Mouse (Mus musculus) left cerebral cortex, adult 11 months (tissue): ENCODE measurements around the gene Gse1.

ENCODE experiments used
- DNase-seq: peaks from one replicate; pipeline ENCODE4 v3.0.0; 2022; ENCODE audit warnings: low spot score

The Gse1 gene

GRCm38 (mm10) chr8:120276051-120276890, 48.0 kb downstream of the Gse1 start:
- no peak for DNase-seq

GRCm38 (mm10) chr8:120276891-120277426, 48.7 kb downstream of the Gse1 start:
- DNase-seq: no peak

GRCm38 (mm10) chr8:120278009-120278408, 49.8 kb downstream of the Gse1 start:
- DNase-seq: no peak

- no peak for DNase-seq
Observed at GRCm38 (mm10) chr8:120279418-120279817, 51.2 kb downstream of the Gse1 start.

GRCm38 (mm10) chr8:120281487-120281886, 53.2 kb downstream of the Gse1 start:
- DNase-seq: peak; percentile 73

GRCm38 (mm10) chr8:120282465-120282864, 54.2 kb downstream of the Gse1 start:
- DNase-seq: no peak

GRCm38 (mm10) chr8:120284265-120284664, 56.0 kb downstream of the Gse1 start:
- DNase-seq: no peak

GRCm38 (mm10) chr8:120285033-120285432, 56.8 kb downstream of the Gse1 start:
- DNase-seq: no peak

- DNase-seq: no peak
Observed at GRCm38 (mm10) chr8:120285878-120286277, 57.6 kb downstream of the Gse1 start.

- peak; percentile 62 for DNase-seq
Observed at GRCm38 (mm10) chr8:120288122-120288908, 60.1 kb downstream of the Gse1 start.

- DNase-seq: no peak
Observed at GRCm38 (mm10) chr8:120289191-120289590, 60.9 kb downstream of the Gse1 start.

GRCm38 (mm10) chr8:120289698-120290181, 61.5 kb downstream of the Gse1 start:
- DNase-seq: no peak

- no peak for DNase-seq
Observed at GRCm38 (mm10) chr8:120290614-120291013, 62.4 kb downstream of the Gse1 start.

- DNase-seq: no peak
Observed at GRCm38 (mm10) chr8:120291650-120292049, 63.4 kb downstream of the Gse1 start.

GRCm38 (mm10) chr8:120292316-120293107, 64.3 kb downstream of the Gse1 start:
- peak; percentile 72 for DNase-seq

- DNase-seq: no peak
Observed at GRCm38 (mm10) chr8:120293421-120294357, 65.4 kb downstream of the Gse1 start.

- no peak for DNase-seq
Observed at GRCm38 (mm10) chr8:120294982-120295870, 67.0 kb downstream of the Gse1 start.

- DNase-seq: no peak
Observed at GRCm38 (mm10) chr8:120297000-120297399, 68.7 kb downstream of the Gse1 start.
